In genomic region chr14:20707201-20708190, GRCm38 (mm10) we compare ENCODE assay signal across 8 mouse cellular contexts. TPM values are rescaled to one million over a fixed set of nuclear protein-coding genes. Genes with fewer than 3 reads are reported as not detected.
DNase-seq lines count a peak whose midpoint lies in the region; ATAC-seq and TF ChIP-seq lines count a peak whose summit lies in the region.

TSS of gene Zswim8 (plus strand) at chr14:20707552.

- peaks cover 24% of the 10 kb centered on the region for H3K4me1 ChIP-seq in forebrain, embryonic 16.5 days (replicated peaks; ENCODE audit: control insufficient read depth, insufficient read depth, low read length)
- peaks cover 6% of the 10 kb centered on the region for H3K4me1 ChIP-seq in lung, embryonic 14.5 days (ENCODE audit: insufficient read depth)
- peaks cover 5% of the 10 kb centered on the region for H3K4me1 ChIP-seq in olfactory bulb, adult 2 months (ENCODE audit: control insufficient read depth, insufficient read depth, low read length)
- peaks cover 7% of the 10 kb centered on the region for H3K4me1 ChIP-seq in thymus, adult 2 months (replicated peaks; ENCODE audit: control insufficient read depth, insufficient read depth, low read length)

- no peaks in the 10 kb centered on the region for H3K27me3 ChIP-seq in forebrain, embryonic 16.5 days (replicated peaks; ENCODE audit: control insufficient read depth, insufficient read depth, low read length)
- H3K27me3 ChIP-seq in lung, embryonic 14.5 days (ENCODE audit: insufficient read depth, low read length): no peaks in the 10 kb centered on the region
- no peaks in the 10 kb centered on the region for H3K27me3 ChIP-seq in thymus, adult 2 months (ENCODE audit: control insufficient read depth, insufficient read depth, low read length)

- peak; percentile 93 for ATAC-seq in forebrain, embryonic 16.5 days
- ATAC-seq in lung, embryonic 14.5 days (ENCODE audit: insufficient read depth): peak; percentile 93

- TF ChIP-seq CTCF in layer of hippocampus, adult 2 months (conservative IDR thresholded peaks at IDR 0.05): peak; percentile 33
- TF ChIP-seq CTCF in lung, embryonic 14.5 days (IDR thresholded peaks at IDR 0.05; ENCODE audit: low read depth): no peak
- TF ChIP-seq CTCF in olfactory bulb, adult 2 months (IDR thresholded peaks at IDR 0.05; ENCODE audit: insufficient read depth, low read depth, low read length): no peak
- 0 out of 2 replicates have a peak, but pooled peaks have one; percentile 12 for TF ChIP-seq CTCF in thymus, adult 2 months (IDR thresholded peaks at IDR 0.05; ENCODE audit: borderline replicate concordance, control insufficient read depth, extremely low read depth, insufficient read depth, low read length, poor library complexity)

- under 1% methylated on average over 80 of the region's 80 CpGs for WGBS in forebrain, embryonic 16.5 days
- WGBS in lung, embryonic 14.5 days: under 1% methylated on average over 80 of the region's 80 CpGs
- under 1% methylated on average over 80 of the region's 80 CpGs for WGBS in olfactory bulb, adult 2 months
- WGBS in thymus, adult 2 months: under 1% methylated on average over 80 of the region's 80 CpGs

- no peaks in the 10 kb centered on the region for H3K9me3 ChIP-seq in forebrain, embryonic 16.5 days (ENCODE audit: control insufficient read depth, low read length)
- H3K9me3 ChIP-seq in lung, embryonic 14.5 days (ENCODE audit: low read depth, low read length): no peaks in the 10 kb centered on the region

- H3K36me3 ChIP-seq in forebrain, embryonic 16.5 days (ENCODE audit: control insufficient read depth, insufficient read depth): peaks cover 6% of the 10 kb centered on the region; the same call in 1 of the 2 replicates
- H3K36me3 ChIP-seq in lung, embryonic 14.5 days (ENCODE audit: insufficient read depth): peaks cover 37% of the 10 kb centered on the region
- peaks cover 7% of the 10 kb centered on the region; the same call in 1 of the 2 replicates for H3K36me3 ChIP-seq in thymus, adult 2 months (ENCODE audit: control insufficient read depth, insufficient read depth, low read length)

- DNase-seq in ES-CJ7 (ENCODE audit: low read depth, low spot score): peak; percentile 56
- DNase-seq in cerebellum, adult 11-12 months: peak; percentile 90
- peak; percentile 87 to 94 for DNase-seq in heart, postnatal 36 days
- DNase-seq in layer of hippocampus, adult 2 months (ENCODE audit: low spot score in 2 of 2): peak; percentile 85 to 89
- peak; percentile 95 for DNase-seq in lung, embryonic 14.5 days
- DNase-seq in thymus, adult 2 months: peak; percentile 69

- peak within 1 kb of the TSS; percentile 85 for H3K4me2 ChIP-seq in forebrain, embryonic 16.5 days (ENCODE audit: low read length)
- H3K4me2 ChIP-seq in lung, embryonic 14.5 days: peak within 1 kb of the TSS; percentile 75

- peak; percentile 55 for TF ChIP-seq POLR2A in olfactory bulb, adult 2 months (IDR thresholded peaks at IDR 0.05; ENCODE audit: insufficient read depth, low read depth, low read length)
- TF ChIP-seq POLR2A in thymus, adult 2 months (IDR thresholded peaks at IDR 0.05; ENCODE audit: control insufficient read depth, extremely low read depth, insufficient read depth, low read length, poor library complexity): no peak

- intact Hi-C loops in heart, postnatal 36 days (cut with DNase I): no loop called here

- peak within 1 kb of the TSS; percentile 84 for H3K27ac ChIP-seq in forebrain, embryonic 16.5 days (ENCODE audit: low read length)
- peak within 1 kb of the TSS; percentile 96 for H3K27ac ChIP-seq in layer of hippocampus, adult 2 months
- peak within 1 kb of the TSS; percentile 81 for H3K27ac ChIP-seq in lung, embryonic 14.5 days (ENCODE audit: low read depth)
- H3K27ac ChIP-seq in olfactory bulb, adult 2 months (ENCODE audit: insufficient read depth, low read depth, low read length): peak within 1 kb of the TSS; percentile 95
- peak within 1 kb of the TSS; percentile 36 for H3K27ac ChIP-seq in thymus, adult 2 months (ENCODE audit: control insufficient read depth, insufficient read depth, low read length)

- peak within 1 kb of the TSS; percentile 99 for H3K9ac ChIP-seq in forebrain, embryonic 16.5 days (replicated peaks; ENCODE audit: low read depth, low read length)
- peak within 1 kb of the TSS; percentile 96 for H3K9ac ChIP-seq in lung, embryonic 14.5 days

- H3K4me3 ChIP-seq in forebrain, embryonic 16.5 days (replicated peaks; ENCODE audit: low read length): peak within 1 kb of the TSS; percentile 100
- H3K4me3 ChIP-seq in layer of hippocampus, adult 2 months: peak within 1 kb of the TSS; percentile 76
- H3K4me3 ChIP-seq in lung, embryonic 14.5 days (ENCODE audit: low read depth, low read length): peak within 1 kb of the TSS; percentile 99
- peak within 1 kb of the TSS; percentile 90 for H3K4me3 ChIP-seq in olfactory bulb, adult 2 months (ENCODE audit: insufficient read depth, low read depth, low read length)
- H3K4me3 ChIP-seq in thymus, adult 2 months (ENCODE audit: control insufficient read depth, insufficient read depth, low read length): peak within 1 kb of the TSS; percentile 91

RNA-seq across cellular contexts. Expression of gene Zswim8, which starts in this region (rescaled TPM):
- polyA plus RNA-seq in forebrain, embryonic 16.5 days (2015; fragmentation: Nextera tagmentation; extraction: Ambion mirVana): 44.4 and 55.9 TPM in 2 replicates
- 10 to 100 TPM; 45.4 to 47.8 TPM for total RNA-seq in heart, postnatal 36 days (2021)
- 100 to 1,000 TPM; 189 to 206 TPM for total RNA-seq in layer of hippocampus, adult 2 months (2021)
- 29.9 and 37.3 TPM in 2 replicates for polyA plus RNA-seq in lung, embryonic 14.5 days (2014; fragmentation: Nextera tagmentation; extraction: Ambion mirVana)
- 307 TPM in 1 of 2 replicates, not detected in the other for polyA plus RNA-seq in olfactory bulb, adult 2 months (2012; ENCODE audit: insufficient read depth, insufficient read length, low replicate concordance, missing spikeins)
- polyA plus RNA-seq in thymus, adult 2 months (2012; rRNA removed): 296 and 301 TPM in 2 replicates

Comparison
In these comparisons a context has a peak if more than half of its experiments do, and no peak if none do; other contexts are left out.
1. Peak in every context shown above with its lines: DNase-seq, ATAC-seq, H3K4me3 ChIP-seq and H3K27ac ChIP-seq.
2. H3K27ac ChIP-seq: peak in every context shown above with its lines; median percentile 96 in layer of hippocampus, adult 2 months; 95 in olfactory bulb, adult 2 months; 84 in forebrain, embryonic 16.5 days; 81 in lung, embryonic 14.5 days; 36 in thymus, adult 2 months.
3. CTCF ChIP-seq: peak in layer of hippocampus, adult 2 months (single experiment) and thymus, adult 2 months (single experiment); none in lung, embryonic 14.5 days (single experiment) and olfactory bulb, adult 2 months (single experiment).